Mouse (Mus musculus) lung, adult 2 months (tissue): ENCODE results near the gene Ppp1r13l. TPM values are rescaled to one million over a fixed set of nuclear protein-coding genes. Genes with fewer than 3 reads are reported as not detected.
A peak's percentile ranks its signal among the peaks of the same experiment; 100 is the strongest.

Experiments
- DNase-seq: peaks from one replicate; pipeline ENCODE4 v3.0.0; 2022
- H3K4me1 ChIP-seq: fragments of 200-500 bp; 2 replicates; pipeline ENCODE4 v1.6.1; 2011; ENCODE audit warnings: low read length; ENCODE audit not compliant: control insufficient read depth, insufficient read depth
- H3K4me3 ChIP-seq: fragments of 200-500 bp; replicated peaks from 2 replicates; pipeline ENCODE3; 2011; ENCODE audit warnings: low read depth, mild to moderate bottlenecking, control low read depth, low read length; ENCODE audit errors: extremely low read depth
- CTCF ChIP-seq: fragments of 200-500 bp; IDR thresholded peaks from 2 replicates; pipeline ENCODE4 v1.5.1; 2011; ENCODE audit warnings: mild to moderate bottlenecking, low read length, control low read depth; ENCODE audit not compliant: insufficient read depth
- POLR2A ChIP-seq: fragments of 200-500 bp; IDR thresholded peaks from 2 replicates; pipeline ENCODE4 v1.6.1; 2011; ENCODE audit warnings: low read depth, mild to moderate bottlenecking, control low read depth, low read length, borderline replicate concordance; ENCODE audit errors: extremely low read depth
- WGBS: fragments of 180-500 bp; shearing (Covaris S2); methylation state at CpG from one replicate; pipeline ENCODE4 v1.1.7; 2018; 5-methylcytosine and 5-hydroxymethylcytosine counted together
- polyA plus RNA-seq: library from polyadenylated mRNA; depleted of rRNA; stranded (reverse); fragments of >200 nt; gene quantifications from 2 replicates; pipeline ENCODE4 v1.2.3, GENCODE M21; 2012

Gene Ppp1r13l
- polyA plus RNA-seq, 1 experiment = 17.8 TPM

DNA sequence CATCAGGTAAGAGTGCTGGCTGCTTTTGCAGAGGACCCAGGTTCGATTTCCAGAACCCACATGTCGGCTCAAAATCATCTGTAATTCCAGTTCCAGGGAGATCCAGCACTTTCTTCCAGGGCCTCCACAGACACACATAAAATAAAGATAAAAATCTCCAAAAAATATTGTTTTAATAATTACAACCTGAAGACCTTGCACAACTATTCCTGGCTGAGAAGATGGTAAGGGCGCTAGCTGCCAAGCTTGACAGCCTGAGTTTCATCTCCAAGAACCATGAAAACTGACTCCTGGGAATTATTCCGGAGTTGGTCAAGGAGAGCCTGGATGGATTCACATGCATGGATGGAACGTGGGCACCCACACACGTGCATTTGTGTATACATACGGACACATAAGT, 44.9 kb downstream of the Ppp1r13l start, which contains the start of gene Ckm:
Gene Ckm, plus strand, starts transcription at position 301 of the 400 bp plus-strand sequence.
- TF ChIP-seq CTCF = no peak
- no peak for TF ChIP-seq POLR2A

DNA sequence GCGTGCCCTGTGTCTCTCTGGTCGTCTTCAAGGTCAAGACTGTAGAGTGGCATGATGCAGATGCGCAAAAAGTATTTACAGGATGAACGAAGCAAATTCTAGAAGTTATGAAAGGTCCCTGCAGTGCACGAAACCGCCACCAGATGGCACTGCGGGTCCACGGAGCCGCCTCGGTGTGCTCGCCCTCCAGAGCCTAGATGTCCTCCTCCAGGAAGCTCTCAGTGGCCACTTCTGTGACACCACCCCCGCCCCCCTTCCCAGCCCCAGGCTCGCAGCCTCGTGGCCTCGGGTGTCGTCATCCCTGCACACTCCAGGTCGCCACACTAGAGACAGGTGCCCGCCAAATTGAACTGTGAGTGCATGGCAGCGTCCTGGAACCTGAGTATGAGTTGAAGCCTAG, 45.9 kb downstream of the Ppp1r13l start:
- DNase-seq = peak; percentile 88
- no peak; the same call in 1 of the 2 replicates for TF ChIP-seq POLR2A
- TF ChIP-seq CTCF = peak; percentile 96
- H3K4me3 ChIP-seq = no peak overlapping the region
- H3K4me1 ChIP-seq = no peaks in the 10 kb centered on the region
- 3% methylated on average over 19 of the region's 19 CpGs for whole genome bisulfite sequencing

More for the DNA sequence above, 44.9 kb downstream of the Ppp1r13l start, which contains the start of gene Ckm:
- 47% methylated on average over 7 of the region's 7 CpGs for WGBS
- Histone ChIP-seq H3K4me3 (peak within 1 kb of the TSS; percentile 8), H3K4me1 (no peaks in the 10 kb centered on the region)
- DNase-seq = no peak

DNA sequence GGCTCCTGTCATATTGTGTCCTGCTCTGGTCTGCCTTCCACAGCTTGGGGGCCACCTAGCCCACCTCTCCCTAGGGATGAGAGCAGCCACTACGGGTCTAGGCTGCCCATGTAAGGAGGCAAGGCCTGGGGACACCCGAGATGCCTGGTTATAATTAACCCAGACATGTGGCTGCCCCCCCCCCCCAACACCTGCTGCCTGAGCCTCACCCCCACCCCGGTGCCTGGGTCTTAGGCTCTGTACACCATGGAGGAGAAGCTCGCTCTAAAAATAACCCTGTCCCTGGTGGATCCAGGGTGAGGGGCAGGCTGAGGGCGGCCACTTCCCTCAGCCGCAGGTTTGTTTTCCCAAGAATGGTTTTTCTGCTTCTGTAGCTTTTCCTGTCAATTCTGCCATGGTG, 50.2 kb downstream of the Ppp1r13l start:
- Histone ChIP-seq H3K4me3 (no peak overlapping the region), H3K4me1 (no peaks in the 10 kb centered on the region)
- no peak for DNase-seq
- TF ChIP-seq CTCF (no peak), POLR2A (no peak)
- WGBS = 47% methylated on average over 6 of the region's 6 CpGs

DNA sequence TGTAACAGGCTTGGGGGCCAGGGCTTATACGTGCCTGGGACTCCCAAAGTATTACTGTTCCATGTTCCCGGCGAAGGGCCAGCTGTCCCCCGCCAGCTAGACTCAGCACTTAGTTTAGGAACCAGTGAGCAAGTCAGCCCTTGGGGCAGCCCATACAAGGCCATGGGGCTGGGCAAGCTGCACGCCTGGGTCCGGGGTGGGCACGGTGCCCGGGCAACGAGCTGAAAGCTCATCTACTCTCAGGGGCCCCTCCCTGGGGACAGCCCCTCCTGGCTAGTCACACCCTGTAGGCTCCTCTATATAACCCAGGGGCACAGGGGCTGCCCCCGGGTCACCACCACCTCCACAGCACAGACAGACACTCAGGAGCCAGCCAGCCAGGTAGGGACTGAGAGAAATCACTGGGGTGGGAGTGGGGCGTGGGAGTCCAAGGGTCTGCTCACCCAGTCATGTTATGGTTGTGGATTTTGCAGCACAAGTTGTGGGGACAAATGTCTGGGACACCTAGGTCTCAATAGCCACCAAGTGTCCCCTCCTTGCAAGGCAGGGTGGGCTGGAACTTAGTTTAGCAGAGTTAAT, 51.3 kb downstream of the Ppp1r13l start:
- no peak overlapping the region for H3K4me3 ChIP-seq
- 66% methylated on average over 11 of the region's 11 CpGs for WGBS
- H3K4me1 ChIP-seq = no peaks in the 10 kb centered on the region
- no peak for DNase-seq
- TF ChIP-seq CTCF (no peak), POLR2A (no peak)

DNA sequence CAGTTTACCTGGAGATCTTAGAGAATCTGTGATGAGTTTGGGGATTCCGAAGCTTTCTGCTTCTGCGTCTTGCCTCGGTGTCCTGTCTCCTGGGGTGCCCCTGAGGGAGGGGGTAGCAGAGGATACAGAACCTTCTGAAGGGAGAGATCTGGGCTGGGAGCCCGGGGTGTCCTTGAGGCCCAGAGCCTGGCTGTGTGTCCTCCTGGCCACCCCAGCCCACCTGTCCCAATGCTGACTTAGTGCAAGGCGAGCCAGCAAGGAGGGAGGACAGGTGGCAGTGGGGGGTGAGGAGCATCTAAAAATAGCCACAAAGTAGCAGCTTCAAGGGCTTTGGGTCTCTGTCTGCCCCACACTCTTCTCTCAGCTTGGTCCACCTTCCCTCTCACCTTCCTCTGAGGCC, 52.2 kb downstream of the Ppp1r13l start:
- no peak overlapping the region for H3K4me3 ChIP-seq
- no peak for DNase-seq
- no peaks in the 10 kb centered on the region for H3K4me1 ChIP-seq
- 82% methylated on average over 5 of the region's 5 CpGs for WGBS
- TF ChIP-seq CTCF (no peak), POLR2A (no peak)

DNA sequence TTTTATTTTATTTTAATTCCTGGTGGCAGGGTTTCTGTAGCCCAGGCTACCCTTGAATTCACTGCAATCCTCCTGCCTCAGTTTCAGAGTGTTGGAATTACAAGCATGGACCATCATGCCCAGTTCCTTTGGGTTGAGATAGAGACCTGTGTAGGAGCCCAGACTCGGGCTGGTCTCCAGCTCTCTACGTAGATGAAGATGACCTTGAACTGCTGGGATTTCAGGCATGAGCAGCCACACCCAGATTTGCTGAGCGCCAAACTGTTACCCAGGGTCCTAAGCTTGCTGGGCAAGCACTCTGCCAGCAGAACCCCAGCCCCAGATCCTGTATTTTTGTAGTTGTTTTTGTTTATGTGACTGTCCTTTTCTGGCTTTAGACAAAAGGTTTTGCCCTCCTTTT, 54.0 kb downstream of the Ppp1r13l start:
- no peak for DNase-seq
- WGBS = 67% methylated on average over 3 of the region's 3 CpGs
- Histone ChIP-seq H3K4me1 (no peaks in the 10 kb centered on the region), H3K4me3 (no peak overlapping the region)
- TF ChIP-seq CTCF (no peak), POLR2A (no peak)

DNA sequence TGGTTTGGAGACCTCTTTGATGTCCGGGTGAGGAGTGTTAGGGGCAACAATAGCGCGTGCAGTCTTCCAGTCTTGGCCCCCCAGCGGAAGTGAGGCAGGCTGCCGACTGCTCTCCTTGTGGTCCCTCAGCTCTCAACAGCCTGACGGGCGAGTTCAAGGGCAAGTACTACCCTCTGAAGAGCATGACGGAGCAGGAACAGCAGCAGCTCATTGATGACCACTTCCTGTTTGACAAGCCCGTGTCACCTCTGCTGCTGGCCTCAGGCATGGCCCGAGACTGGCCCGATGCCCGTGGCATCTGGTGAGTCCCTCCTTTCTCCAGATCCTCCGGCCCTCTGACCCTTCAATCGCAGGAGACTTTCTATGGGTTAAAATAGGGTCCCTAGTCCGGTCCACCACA, 57.0 kb downstream of the Ppp1r13l start:
- DNase-seq = no peak
- TF ChIP-seq CTCF (no peak), POLR2A (no peak)
- WGBS = 47% methylated on average over 15 of the region's 15 CpGs
- Histone ChIP-seq H3K4me1 (no peaks in the 10 kb centered on the region; the same call in 1 of the 2 replicates), H3K4me3 (no peak overlapping the region)

DNA sequence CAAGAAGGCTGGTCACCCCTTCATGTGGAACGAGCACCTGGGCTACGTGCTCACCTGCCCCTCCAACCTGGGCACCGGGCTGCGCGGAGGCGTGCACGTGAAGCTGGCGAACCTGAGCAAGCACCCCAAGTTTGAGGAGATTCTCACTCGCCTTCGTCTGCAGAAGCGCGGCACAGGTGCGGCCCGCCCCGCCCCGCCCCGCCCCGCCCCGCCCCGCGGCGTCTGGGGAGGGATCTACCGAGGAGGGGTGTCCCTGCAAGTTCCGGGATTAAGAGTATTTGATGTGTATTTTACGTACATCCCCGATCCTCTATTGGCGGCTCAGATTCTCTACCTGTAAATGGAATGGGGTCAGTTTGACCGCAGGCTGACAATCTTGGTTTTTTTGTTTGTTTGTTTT, 60.6 kb downstream of the Ppp1r13l start:
- DNase-seq = no peak
- no peak overlapping the region for H3K4me3 ChIP-seq
- WGBS = 9% methylated on average over 28 of the region's 28 CpGs
- TF ChIP-seq CTCF (no peak), POLR2A (no peak)
- H3K4me1 ChIP-seq = no peaks in the 10 kb centered on the region; the same call in 1 of the 2 replicates

DNA sequence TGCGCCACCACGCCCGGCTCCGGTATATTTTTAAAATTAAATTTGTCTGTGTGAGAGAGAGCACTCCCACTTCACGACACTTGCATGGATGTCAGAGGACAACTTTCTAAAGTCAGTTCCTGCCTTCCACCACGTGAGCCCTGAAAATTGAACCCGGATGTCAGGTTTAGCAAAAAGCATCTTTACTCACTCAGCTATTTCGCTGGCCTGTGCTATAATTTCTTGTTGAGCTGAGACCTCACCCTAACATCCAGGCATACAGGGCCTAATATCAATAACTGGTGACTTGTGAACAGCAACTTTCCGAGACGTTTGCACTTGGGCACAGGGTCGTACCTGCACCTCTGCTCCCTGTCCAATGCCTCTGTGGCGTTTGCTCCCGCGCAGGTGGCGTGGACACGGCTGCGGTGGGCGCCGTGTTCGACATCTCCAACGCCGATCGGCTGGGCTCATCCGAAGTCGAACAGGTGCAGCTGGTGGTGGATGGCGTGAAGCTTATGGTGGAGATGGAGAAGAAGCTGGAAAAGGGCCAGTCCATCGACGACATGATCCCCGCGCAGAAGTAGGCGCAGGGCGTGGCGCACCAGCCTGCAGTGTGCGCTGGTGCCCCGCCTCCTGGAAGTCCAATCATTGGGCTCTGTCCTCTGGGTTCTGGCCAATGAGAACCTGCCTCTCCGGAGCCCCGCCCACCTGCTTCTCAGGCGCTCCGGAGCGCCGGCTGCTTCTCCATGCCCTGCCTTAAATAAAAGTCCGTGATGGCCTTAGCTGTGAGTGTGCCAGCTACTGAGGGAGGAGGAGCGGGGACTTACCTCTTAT, 61.5 kb downstream of the Ppp1r13l start:
- TF ChIP-seq POLR2A = no peak
- no peak for TF ChIP-seq CTCF
- 12% methylated on average over 43 of the region's 43 CpGs for WGBS
- DNase-seq = peak; percentile 89
- H3K4me3 ChIP-seq = peak overlapping the region; percentile 57
- no peaks in the 10 kb centered on the region; the same call in 1 of the 2 replicates for H3K4me1 ChIP-seq

DNA sequence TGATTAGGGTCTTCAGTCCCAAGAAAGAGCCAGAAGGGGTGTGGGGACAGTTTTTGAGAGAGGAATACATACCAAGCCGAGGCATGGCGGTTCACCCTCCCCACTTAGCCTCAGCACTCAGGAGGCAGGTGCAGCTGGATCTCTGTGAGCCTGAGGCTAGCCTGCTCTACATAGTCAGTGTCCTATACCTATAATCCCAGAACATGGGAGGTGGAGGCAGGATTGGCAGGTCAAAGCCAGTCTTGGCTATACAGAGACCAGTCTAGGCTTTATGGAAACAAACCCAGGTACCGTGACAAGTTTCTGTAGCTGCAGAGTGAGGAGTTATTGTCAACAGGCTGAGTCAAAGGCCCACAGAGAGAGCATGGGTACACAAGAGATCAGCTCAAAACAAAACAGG, 63.5 kb downstream of the Ppp1r13l start:
- 86% methylated on average over 3 of the region's 3 CpGs for WGBS
- Histone ChIP-seq H3K4me1 (no peaks in the 10 kb centered on the region; the same call in 1 of the 2 replicates), H3K4me3 (no peak overlapping the region)
- no peak for DNase-seq
- no peak for TF ChIP-seq CTCF
- no peak for TF ChIP-seq POLR2A

DNA sequence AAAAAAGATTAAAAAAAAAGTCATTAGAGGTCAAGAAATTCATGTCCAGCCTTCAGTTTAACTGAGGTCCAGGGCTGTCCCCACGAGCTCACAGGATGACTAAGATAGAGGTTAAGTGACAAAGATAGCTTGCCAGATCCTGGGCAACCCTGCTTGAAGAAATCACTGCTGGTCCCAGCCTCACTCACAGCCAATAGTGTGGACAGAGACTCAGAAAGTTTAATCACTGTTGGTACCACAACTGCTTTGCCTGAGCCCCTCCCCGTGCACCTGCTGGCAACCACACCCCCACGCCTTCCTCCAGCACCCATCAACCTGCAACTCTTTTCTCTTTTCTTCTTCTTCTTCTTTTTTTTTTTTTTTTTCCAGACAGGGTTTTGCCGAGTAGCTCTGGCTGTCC, 64.5 kb downstream of the Ppp1r13l start:
- 56% methylated on average over 4 of the region's 4 CpGs for WGBS
- Histone ChIP-seq H3K4me3 (no peak overlapping the region), H3K4me1 (no peaks in the 10 kb centered on the region; the same call in 1 of the 2 replicates)
- DNase-seq = no peak
- TF ChIP-seq CTCF (no peak), POLR2A (no peak)
